Mouse (Mus musculus): ENCODE measurements around the gene Inip.
"Not testable (repeated sequence)": the region's sequence is repeated elsewhere in the genome, so short reads cannot be mapped to it uniquely, and the experiment has no call there.

The Inip gene

GRCm38 (mm10) chr4:59808396-59808795, 7.0 kb upstream of the Inip start:
- DNase-seq (ENCODE audit: low spot score): no peak

GRCm38 (mm10) chr4:59807521-59807920, 6.1 kb upstream of the Inip start:
- DNase-seq (ENCODE audit: low spot score): no peak

DNA sequence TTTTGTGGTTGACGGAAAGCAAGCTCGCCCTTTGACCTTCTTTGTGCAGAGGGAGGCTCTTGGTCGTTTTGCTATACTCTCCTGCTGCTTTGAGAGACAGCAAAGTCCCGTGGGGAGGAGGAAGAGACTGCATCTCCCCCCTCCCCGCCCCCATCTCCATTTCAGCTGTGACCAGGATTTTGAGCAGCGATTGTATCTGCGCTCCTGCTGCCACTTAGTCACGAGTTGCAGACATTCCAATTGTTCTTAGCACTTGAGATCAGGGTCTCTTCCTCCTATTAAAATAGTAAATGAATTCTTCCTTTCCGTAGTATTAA, 5.4 kb upstream of the Inip start:
- no peak for DNase-seq (ENCODE audit: low spot score)

DNA sequence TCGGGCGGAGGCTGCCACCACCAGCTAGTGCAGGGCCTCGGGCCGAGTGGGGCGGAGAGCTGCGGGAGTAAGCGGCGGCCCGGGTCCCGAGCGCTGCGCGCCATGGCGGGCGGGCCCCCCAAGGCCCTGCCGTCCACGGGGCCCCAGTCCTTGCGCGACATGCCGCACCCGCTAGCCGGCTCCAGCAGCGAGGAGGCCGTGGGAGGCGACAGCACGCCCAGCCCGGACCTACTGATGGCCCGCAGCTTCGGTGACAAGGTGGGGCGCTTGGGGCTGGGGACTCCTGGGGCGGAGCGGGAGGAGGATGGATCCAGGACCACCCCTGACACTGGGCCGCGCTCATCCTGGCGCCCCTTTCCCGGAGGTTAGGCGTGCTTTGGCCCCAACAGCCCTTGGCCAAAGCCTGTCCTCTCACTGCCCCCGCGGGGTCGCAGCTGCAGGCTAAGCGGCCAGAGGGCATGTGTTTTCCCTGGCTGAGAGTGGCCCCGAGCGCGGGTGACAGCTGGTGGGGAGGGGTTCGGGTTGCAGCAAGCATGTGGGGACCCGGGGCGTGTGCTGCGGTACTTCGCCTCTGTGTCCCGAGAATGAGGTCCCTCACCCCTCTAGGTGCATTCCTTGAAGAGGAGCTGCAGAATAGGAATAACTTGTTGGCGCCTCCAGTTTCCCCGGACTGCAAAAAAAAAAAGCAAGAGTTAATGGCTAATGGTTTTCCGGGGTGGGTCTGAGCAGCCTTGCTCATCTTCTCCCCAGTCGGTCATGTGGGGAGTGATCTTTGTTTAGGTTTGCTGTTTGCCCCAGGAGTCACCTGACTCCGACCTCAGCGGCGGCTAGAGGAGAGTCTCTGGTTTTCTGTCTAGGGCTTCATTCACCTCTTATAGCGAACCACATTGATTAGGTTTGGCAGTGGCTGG, 4.8 kb upstream of the Inip start:
- no peak for DNase-seq (ENCODE audit: low spot score)

DNA sequence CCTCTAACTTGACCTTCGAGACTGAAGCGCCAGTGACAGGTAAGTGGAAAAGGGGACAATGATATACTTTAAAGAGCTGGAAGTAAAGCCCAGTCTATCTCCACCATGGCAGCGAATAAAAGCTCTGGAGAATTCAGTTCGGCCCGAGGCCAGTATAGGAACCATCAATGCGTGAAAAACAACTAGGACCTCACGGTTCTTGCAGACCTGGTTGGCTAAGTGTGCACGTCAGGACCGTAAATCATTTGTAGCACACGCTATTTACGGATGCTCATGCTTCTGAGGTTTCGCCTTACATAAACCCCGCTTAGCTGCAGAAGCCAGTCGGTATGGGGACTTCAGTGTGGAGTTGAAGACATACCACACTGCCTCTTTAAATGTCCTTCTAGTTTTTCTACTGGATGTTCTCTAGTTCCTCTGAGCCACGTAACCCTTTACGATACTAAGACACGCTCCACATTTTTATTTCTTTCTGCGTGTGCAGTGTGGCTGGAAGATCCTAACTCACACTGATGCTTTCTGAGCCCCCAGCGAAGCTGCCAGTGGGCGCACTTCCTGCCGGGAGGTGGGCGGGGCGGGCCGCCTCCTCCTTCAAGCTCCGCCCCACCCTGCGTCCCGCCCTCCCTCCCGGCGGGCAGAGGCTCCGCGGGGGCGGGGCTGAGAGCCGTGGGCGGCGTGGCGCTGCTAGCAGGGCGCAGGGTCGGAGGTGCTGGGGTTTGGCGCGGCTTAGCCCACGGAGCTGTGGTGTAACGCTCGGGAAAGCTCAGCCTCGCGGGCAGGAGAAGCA, 4.0 kb upstream of the Inip start, which contains the start of gene Snx30:
Gene Snx30, plus strand, starts transcription at position 660 of the 787 bp plus-strand sequence.
- DNase-seq (ENCODE audit: low spot score): peak; percentile 84

DNA sequence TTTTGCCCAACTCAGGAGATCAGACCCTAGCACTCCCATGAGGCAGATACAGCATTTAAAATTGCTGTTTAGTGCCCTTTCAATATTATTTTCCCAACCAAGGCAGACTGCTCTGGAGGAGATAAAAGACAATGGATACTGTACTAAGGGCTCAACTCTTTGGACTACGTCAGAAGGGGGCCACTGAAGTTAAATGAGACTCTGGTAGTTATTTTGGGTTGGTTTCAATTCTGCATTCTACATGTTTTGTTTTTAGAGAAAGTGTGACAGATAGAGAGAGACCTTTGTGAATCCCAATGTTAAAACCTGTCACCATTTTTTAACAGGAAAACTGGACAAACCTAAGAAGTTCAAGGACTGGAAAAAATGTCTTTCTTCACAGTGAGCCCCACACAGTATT, 3.4 kb upstream of the Inip start:
- DNase-seq (ENCODE audit: low spot score): no peak

GRCm38 (mm10) chr4:59803358-59803757, 2.0 kb upstream of the Inip start:
- DNase-seq (ENCODE audit: low spot score): no peak

DNA sequence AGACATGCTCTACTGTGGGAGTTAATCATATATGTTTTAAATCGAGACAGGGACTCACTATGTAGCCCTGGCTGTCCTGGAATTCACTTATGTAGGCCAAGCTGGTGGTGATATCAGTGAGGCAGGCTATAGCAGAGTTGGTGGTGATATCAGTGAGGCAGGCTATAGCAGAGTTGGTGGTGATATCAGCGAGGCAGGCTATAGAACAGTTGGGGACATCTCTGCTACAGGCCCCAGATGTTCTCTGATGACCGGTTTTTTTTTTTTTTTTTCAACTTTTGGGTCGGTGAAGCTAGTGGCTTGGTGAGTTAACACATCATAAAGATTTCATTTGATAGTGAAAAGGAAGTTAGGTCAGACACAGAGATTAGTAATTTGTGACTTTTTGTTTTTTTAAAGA, 1.4 kb upstream of the Inip start:
- no peak for DNase-seq (ENCODE audit: low spot score)

- no peak for DNase-seq (ENCODE audit: low spot score)
Observed at GRCm38 (mm10) chr4:59802107-59802506, 718 bp upstream of the Inip start.

DNA sequence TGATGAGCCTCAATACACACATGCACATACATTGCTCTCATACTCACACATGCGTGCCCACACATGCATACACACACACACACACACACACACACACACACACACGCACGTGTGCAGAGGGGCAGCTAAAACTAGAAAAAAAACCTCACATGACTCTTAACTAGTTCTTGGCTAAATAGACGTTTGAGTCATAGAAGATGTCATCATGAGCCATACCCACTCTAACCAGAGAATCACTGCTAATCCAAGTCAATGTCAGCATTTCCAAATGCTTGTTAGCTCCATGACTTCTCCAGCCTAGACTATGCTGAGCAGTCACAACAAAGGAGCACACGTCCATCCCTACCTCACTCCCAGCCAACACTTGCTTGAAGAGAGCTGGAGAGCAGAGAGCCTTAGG, 1.2 kb downstream of the Inip start:
- no peak for DNase-seq (ENCODE audit: low spot score)

- no peak for DNase-seq (ENCODE audit: low spot score)
Observed at GRCm38 (mm10) chr4:59795788-59796455, 5.5 kb downstream of the Inip start.

DNA sequence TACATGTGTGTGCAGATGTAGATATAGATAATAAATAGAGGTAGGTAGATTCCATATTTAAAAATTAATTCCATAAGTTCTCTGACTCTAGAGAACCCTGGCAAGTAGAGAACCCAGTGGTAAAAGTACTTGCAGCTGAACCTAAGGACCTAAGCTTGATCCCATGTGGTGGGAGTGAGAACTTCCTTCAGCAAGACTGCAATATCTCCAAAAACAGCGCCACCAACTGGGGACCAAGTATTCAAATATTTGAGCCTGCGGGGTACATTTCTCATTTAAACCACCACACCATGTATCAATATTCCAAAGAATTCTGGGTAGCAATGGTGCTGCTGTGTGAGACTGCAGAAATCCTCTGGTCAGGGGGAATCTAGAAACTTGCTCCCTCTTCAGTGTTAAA, 7.3 kb downstream of the Inip start:
- DNase-seq (ENCODE audit: low spot score): no peak

- not testable (repeated sequence) for DNase-seq (ENCODE audit: low spot score)
Observed at GRCm38 (mm10) chr4:59793626-59794025, 7.8 kb downstream of the Inip start.

GRCm38 (mm10) chr4:59789015-59789414, 12.4 kb downstream of the Inip start:
- DNase-seq (ENCODE audit: low spot score): no peak

- no peak for DNase-seq (ENCODE audit: low spot score)
Observed at GRCm38 (mm10) chr4:59787126-59787525, 14.3 kb downstream of the Inip start.

- peak; percentile 70 for DNase-seq (ENCODE audit: low spot score)
Observed at GRCm38 (mm10) chr4:59786661-59787060, 14.7 kb downstream of the Inip start.

GRCm38 (mm10) chr4:59785412-59785811, 16.0 kb downstream of the Inip start:
- no peak for DNase-seq (ENCODE audit: low spot score)

- peak; percentile 98 for DNase-seq (ENCODE audit: low spot score)
Observed at GRCm38 (mm10) chr4:59783685-59784279, 17.6 kb downstream of the Inip start.

DNA sequence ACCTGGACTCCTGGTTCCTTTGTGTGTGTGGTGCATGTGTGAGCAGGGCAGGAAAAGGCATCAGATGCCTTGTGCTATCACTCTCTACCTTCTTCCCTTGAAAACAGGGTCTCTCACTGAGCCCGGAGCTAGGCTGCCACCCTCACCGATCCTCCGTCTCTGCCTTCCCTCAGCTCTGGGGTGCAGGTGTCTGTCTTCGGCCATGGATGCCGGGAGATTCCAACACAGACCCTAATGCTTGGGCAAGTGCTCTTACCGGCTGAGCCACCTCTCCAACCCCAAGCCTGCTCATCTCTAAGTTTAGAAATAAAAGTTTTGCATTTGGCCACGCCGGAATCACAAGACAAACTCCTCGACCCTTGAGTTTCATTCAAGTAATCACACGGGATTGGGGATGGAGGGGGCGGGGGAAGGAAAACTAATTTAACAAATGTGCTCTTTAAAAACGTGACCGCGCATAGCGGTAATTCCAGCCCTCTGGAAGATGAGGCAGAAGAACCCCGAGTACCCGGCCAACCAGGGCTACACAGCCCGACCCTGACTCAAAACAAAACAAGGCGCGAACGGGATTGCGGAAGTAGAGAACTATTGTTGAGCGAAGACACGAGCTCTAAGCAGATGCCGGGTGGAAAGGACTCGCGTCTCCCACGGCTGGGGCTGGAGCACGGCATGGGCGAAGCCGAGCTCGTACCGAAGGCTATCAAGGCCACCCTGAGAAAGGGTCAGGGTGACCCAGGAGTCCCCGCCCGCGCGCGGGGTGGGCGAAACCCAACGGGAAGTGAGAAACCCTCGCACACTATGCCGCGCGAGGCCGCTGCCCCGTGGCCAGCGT, 18.3 kb downstream of the Inip start:
- no peak for DNase-seq (ENCODE audit: low spot score)

DNA sequence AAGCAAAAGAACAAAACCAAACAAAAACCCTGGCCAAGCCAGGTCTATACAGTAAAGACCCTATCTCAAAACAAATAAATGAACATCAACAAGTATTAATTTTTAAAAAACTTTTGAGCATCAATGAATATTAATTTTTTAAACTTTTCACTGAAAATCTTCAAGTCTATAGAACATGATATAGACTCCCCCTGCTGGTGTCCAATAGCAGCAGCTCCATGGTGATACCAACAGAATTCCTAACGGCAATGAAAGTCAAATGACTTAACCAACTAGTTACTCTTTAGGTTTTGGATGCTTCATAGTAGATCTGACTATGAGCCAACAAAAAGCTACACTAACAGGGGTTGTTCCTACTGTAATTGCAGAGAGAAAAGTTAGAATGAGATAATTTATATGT, 20.8 kb downstream of the Inip start:
- DNase-seq (ENCODE audit: low spot score): no peak

- DNase-seq (ENCODE audit: low spot score): no peak
Observed at GRCm38 (mm10) chr4:59777828-59778227, 23.6 kb downstream of the Inip start.

Data from c-Kit-positive CD71-positive TER-119-positive erythroid progenitor cells, embryonic 14.5 days (primary cell).